Mouse (Mus musculus): ENCODE results near the gene Kif1a. TPM values are rescaled to one million over a fixed set of nuclear protein-coding genes. Genes with fewer than 3 reads are reported as not detected.

Gene Kif1a
- total RNA-seq, 2 experiments from 2014 or later, result 637 to 653 TPM

GRCm38 (mm10) chr1:93029387-93029786, 72.4 kb downstream of the Kif1a start:
- DNase-seq (ENCODE audit: low spot score in 2 of 2), result no peak

GRCm38 (mm10) chr1:93026600-93026999, 75.2 kb downstream of the Kif1a start:
- DNase-seq (ENCODE audit: low spot score in 2 of 2), result no peak

GRCm38 (mm10) chr1:93020602-93021001, 81.1 kb downstream of the Kif1a start:
- no peak for DNase-seq (ENCODE audit: low spot score in 2 of 2)

- no peak for DNase-seq (ENCODE audit: low spot score in 2 of 2)
These were observed 83.0 kb downstream of the Kif1a start for GRCm38 (mm10) chr1:93018716-93019115.

GRCm38 (mm10) chr1:93015136-93015535, 86.6 kb downstream of the Kif1a start:
- DNase-seq (ENCODE audit: low spot score in 2 of 2), result no peak

GRCm38 (mm10) chr1:93014460-93014859, 87.3 kb downstream of the Kif1a start:
- peak; percentile 59 to 81 for DNase-seq (ENCODE audit: low spot score in 2 of 2)

GRCm38 (mm10) chr1:93013367-93013766, 88.4 kb downstream of the Kif1a start:
- DNase-seq (ENCODE audit: low spot score in 2 of 2), result no peak

- no peak for DNase-seq (ENCODE audit: low spot score in 2 of 2)
These were observed 89.6 kb downstream of the Kif1a start for GRCm38 (mm10) chr1:93012103-93012585.

GRCm38 (mm10) chr1:93010731-93011130, 91.0 kb downstream of the Kif1a start:
- DNase-seq (ENCODE audit: low spot score in 2 of 2), result no peak

- DNase-seq (ENCODE audit: low spot score in 2 of 2), result no peak
These were observed 92.6 kb downstream of the Kif1a start for GRCm38 (mm10) chr1:93009196-93009595.

- no peak for DNase-seq (ENCODE audit: low spot score in 2 of 2)
These were observed 95.7 kb downstream of the Kif1a start, which contains the start of gene Aqp12 for GRCm38 (mm10) chr1:93006061-93006460. TSS of gene Aqp12 (plus strand) at chr1:93006334.

GRCm38 (mm10) chr1:92992880-92993279, 108.9 kb downstream of the Kif1a start:
- no peak for DNase-seq (ENCODE audit: low spot score in 2 of 2)

GRCm38 (mm10) chr1:92992214-92992855, 109.4 kb downstream of the Kif1a start:
- no peak for DNase-seq (ENCODE audit: low spot score in 2 of 2)

GRCm38 (mm10) chr1:92989891-92990290, 111.9 kb downstream of the Kif1a start:
- no peak for DNase-seq (ENCODE audit: low spot score in 2 of 2)

- no peak for DNase-seq (ENCODE audit: low spot score in 2 of 2)
These were observed 112.9 kb downstream of the Kif1a start for GRCm38 (mm10) chr1:92988894-92989293.

GRCm38 (mm10) chr1:92984999-92985398, 116.8 kb downstream of the Kif1a start:
- DNase-seq (ENCODE audit: low spot score in 2 of 2), result no peak

GRCm38 (mm10) chr1:92982931-92983605, 118.7 kb downstream of the Kif1a start:
- DNase-seq (ENCODE audit: low spot score in 2 of 2), result no peak

- no peak for DNase-seq (ENCODE audit: low spot score in 2 of 2)
These were observed 120.5 kb downstream of the Kif1a start for GRCm38 (mm10) chr1:92981056-92981845.

- DNase-seq (ENCODE audit: low spot score in 2 of 2), result no peak
These were observed 122.6 kb downstream of the Kif1a start for GRCm38 (mm10) chr1:92979073-92979602.

- no peak for DNase-seq (ENCODE audit: low spot score in 2 of 2)
These were observed 123.1 kb downstream of the Kif1a start for GRCm38 (mm10) chr1:92978645-92979044.

GRCm38 (mm10) chr1:92976141-92976566, 125.6 kb downstream of the Kif1a start:
- no peak for DNase-seq (ENCODE audit: low spot score in 2 of 2)

Measured in layer of hippocampus, adult 18-20 months (tissue).